Mouse (Mus musculus): Measurements from ENCODE around the gene Cpd. TPM values are rescaled to one million over a fixed set of nuclear protein-coding genes. Genes with fewer than 3 reads are reported as not detected.
A peak's percentile ranks its signal among the peaks of the same experiment; 100 is the strongest.

The Cpd gene
- total and polyA plus RNA-seq, 2 experiments = 5.0 to 17.0 TPM

DNA sequence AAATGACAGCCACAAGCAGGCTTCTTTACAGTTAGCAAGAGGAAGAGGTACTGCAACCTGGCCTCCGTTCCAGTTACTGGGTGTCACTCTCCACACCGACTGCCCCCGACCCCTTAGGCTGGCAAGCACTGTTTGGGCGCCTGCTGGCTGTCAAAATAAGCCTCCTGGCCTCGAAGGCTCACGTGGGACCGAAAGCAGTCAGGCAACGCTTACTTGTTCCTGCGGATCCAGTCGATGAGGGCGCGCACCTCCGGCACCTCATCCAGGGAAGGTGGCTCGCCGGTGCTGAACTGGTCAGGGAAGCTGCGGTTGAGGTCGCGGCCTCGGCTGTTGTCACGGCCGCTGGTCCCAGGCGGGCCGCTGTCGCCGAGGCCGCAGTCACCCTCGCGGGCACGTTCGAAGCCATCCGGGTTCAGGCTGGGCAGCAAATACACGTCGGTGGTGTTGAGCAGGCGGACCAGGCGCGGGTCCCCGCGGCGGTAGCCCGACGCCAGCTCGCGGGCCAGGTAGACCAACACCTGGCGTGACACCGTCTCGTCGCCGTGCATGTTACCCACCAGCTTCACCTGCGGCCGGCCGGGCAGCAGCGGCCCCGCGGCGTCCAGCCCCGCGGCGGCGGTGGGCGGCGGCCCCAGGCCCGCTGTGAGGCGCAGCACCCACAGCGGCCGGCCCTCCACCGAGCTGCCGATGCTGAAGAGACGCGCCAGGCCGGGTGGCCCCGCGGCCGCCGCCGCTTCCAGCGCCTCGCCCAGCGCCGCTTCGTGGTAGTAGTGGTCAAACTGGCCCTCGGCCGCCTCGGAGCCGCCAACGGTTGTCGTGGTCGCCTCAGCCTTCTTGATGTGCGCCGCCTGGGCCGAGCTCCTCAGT lies 574 bp downstream of the Cpd start:
- peak; percentile 22 for DNase-seq (ENCODE audit: extremely low read depth, low read depth, low spot score)
- peak overlapping the region; percentile 93 for H3K9ac ChIP-seq (ENCODE audit: low read depth, low read length)
- peaks cover 4% of the 10 kb centered on the region; the same call in 1 of the 2 replicates for H3K4me1 ChIP-seq (ENCODE audit: control insufficient read depth, insufficient read depth, low read length)
- TF ChIP-seq CTCF (IDR thresholded peaks at IDR 0.05; ENCODE audit: low read depth, low read length) = no peak
- TF ChIP-seq POLR2A (IDR thresholded peaks at IDR 0.05; ENCODE audit: extremely low read depth, insufficient read depth, low read length) = no peak
- under 1% methylated on average over 90 of the region's 90 CpGs for WGBS
- H3K27ac ChIP-seq (replicated peaks; ENCODE audit: insufficient read depth, low read depth, low read length) = peak overlapping the region; percentile 67
- peaks cover 3% of the 10 kb centered on the region; the same call in 1 of the 2 replicates for H3K79me2 ChIP-seq (ENCODE audit: control insufficient read depth, insufficient read depth, low read length)
- H3K27me3 ChIP-seq (ENCODE audit: control insufficient read depth, insufficient read depth, low read length) = no peaks in the 10 kb centered on the region
- no peaks in the 10 kb centered on the region for H3K36me3 ChIP-seq (ENCODE audit: control insufficient read depth, insufficient read depth, low read length)
- peak overlapping the region; percentile 89 for H3K4me3 ChIP-seq (ENCODE audit: insufficient read depth, low read depth, low read length)

DNA sequence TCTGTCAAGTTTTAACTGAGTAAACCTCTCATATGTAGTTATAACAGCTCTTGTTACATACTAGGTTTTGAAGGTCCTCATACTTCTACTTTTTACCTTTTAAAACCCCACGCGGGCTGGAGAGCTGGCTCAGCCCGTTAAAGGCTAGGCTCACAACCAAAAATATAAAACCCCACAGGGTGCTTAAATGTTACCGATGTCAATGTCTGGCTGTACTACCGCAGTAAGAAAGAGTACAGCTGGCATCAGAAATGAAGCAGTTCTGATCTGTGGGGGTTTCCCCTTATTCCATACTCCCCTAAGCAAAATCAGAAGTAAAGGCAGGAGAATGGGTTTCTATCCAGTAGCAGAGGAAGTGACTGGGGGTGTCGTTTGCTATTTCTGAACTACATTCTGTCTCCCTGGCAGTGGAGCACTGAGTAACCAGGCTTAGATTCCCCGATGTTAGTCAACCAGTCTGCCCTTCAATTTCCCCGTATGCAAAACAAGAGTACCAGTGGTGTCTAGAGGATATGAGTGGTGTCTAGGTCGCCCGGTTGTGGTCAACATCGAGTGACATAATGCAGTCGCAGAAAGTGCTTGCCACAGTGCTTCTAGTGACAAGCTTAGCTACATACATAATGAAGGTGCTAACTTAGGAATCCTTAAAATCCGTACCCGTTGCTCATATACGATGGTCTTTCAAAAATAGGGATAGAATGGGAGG lies 1.4 kb downstream of the Cpd start:
- no peak for DNase-seq (ENCODE audit: extremely low read depth, low read depth, low spot score)
- no peaks in the 10 kb centered on the region for H3K36me3 ChIP-seq (ENCODE audit: control insufficient read depth, insufficient read depth, low read length)
- peak overlapping the region; percentile 89 for H3K4me3 ChIP-seq (ENCODE audit: insufficient read depth, low read depth, low read length)
- peaks cover 3% of the 10 kb centered on the region; the same call in 1 of the 2 replicates for H3K79me2 ChIP-seq (ENCODE audit: control insufficient read depth, insufficient read depth, low read length)
- WGBS = 16% methylated on average over 15 of the region's 15 CpGs
- no peak overlapping the region for H3K27ac ChIP-seq (replicated peaks; ENCODE audit: insufficient read depth, low read depth, low read length)
- H3K9ac ChIP-seq (ENCODE audit: low read depth, low read length) = peak overlapping the region; percentile 93; the same call in 1 of the 2 replicates
- peaks cover 4% of the 10 kb centered on the region; the same call in 1 of the 2 replicates for H3K4me1 ChIP-seq (ENCODE audit: control insufficient read depth, insufficient read depth, low read length)
- TF ChIP-seq CTCF (IDR thresholded peaks at IDR 0.05; ENCODE audit: low read depth, low read length) = no peak
- no peak for TF ChIP-seq POLR2A (IDR thresholded peaks at IDR 0.05; ENCODE audit: extremely low read depth, insufficient read depth, low read length)
- no peaks in the 10 kb centered on the region for H3K27me3 ChIP-seq (ENCODE audit: control insufficient read depth, insufficient read depth, low read length)

DNA sequence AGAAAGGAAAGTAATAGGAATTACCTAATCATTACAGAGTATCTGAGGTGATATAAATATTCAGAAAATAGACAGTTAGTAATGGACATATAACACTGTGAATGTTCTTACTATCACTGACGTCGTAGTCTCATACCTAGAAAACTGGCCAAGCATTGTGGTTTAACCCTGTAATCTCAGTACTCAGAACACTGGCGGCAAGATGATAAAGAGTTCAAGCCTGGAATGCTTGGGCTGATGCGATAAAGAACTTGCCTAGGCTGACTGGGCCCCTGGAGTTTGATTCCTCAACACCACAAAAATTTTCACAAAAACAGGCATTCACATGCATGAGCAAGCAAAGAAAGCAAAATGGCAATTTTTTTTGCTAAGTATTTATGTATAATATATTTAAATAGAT lies 8.2 kb downstream of the Cpd start:
- Histone ChIP-seq H3K36me3 (ENCODE audit: control insufficient read depth, insufficient read depth, low read length) (peaks cover 2% of the 10 kb centered on the region; the same call in 1 of the 2 replicates), H3K27ac (replicated peaks; ENCODE audit: insufficient read depth, low read depth, low read length) (no peak overlapping the region), H3K9ac (ENCODE audit: low read depth, low read length) (no peak overlapping the region), H3K4me1 (ENCODE audit: control insufficient read depth, insufficient read depth, low read length) (no peaks in the 10 kb centered on the region), H3K79me2 (ENCODE audit: control insufficient read depth, insufficient read depth, low read length) (no peaks in the 10 kb centered on the region; the same call in 1 of the 2 replicates), H3K27me3 (ENCODE audit: control insufficient read depth, insufficient read depth, low read length) (no peaks in the 10 kb centered on the region), H3K4me3 (ENCODE audit: insufficient read depth, low read depth, low read length) (no peak overlapping the region)
- DNase-seq (ENCODE audit: extremely low read depth, low read depth, low spot score) = no peak
- TF ChIP-seq CTCF (IDR thresholded peaks at IDR 0.05; ENCODE audit: low read depth, low read length) (no peak), POLR2A (IDR thresholded peaks at IDR 0.05; ENCODE audit: extremely low read depth, insufficient read depth, low read length) (no peak)
- 95% methylated on average over 4 of the region's 4 CpGs for WGBS

DNA sequence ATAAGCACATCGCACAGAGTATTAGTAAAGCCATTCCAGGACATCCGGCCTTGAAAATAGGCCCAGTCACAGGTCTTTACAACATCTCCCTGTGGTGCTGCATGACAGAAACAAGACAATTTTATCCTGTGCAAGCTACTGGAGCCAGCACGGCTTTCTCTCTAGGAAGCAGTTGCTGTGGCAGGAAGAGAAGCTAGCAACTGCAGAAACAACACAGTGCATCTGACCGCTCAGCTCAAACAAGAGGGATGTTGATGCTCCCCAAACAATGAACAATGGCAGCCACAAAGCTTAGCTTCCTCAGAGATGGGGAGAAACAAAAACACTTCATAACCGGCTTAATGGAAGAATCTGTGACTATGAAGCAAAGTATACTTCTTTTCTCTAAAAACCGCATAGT lies 10.5 kb downstream of the Cpd start:
- no peak overlapping the region for H3K4me3 ChIP-seq (ENCODE audit: insufficient read depth, low read depth, low read length)
- no peaks in the 10 kb centered on the region for H3K27me3 ChIP-seq (ENCODE audit: control insufficient read depth, insufficient read depth, low read length)
- TF ChIP-seq CTCF (IDR thresholded peaks at IDR 0.05; ENCODE audit: low read depth, low read length) = no peak
- no peak for TF ChIP-seq POLR2A (IDR thresholded peaks at IDR 0.05; ENCODE audit: extremely low read depth, insufficient read depth, low read length)
- no peak overlapping the region for H3K9ac ChIP-seq (ENCODE audit: low read depth, low read length)
- no peaks in the 10 kb centered on the region for H3K4me1 ChIP-seq (ENCODE audit: control insufficient read depth, insufficient read depth, low read length)
- 89% methylated on average over 6 of the region's 6 CpGs for WGBS
- DNase-seq (ENCODE audit: extremely low read depth, low read depth, low spot score) = no peak
- no peak overlapping the region for H3K27ac ChIP-seq (replicated peaks; ENCODE audit: insufficient read depth, low read depth, low read length)
- H3K79me2 ChIP-seq (ENCODE audit: control insufficient read depth, insufficient read depth, low read length) = no peaks in the 10 kb centered on the region; the same call in 1 of the 2 replicates
- H3K36me3 ChIP-seq (ENCODE audit: control insufficient read depth, insufficient read depth, low read length) = peaks cover 2% of the 10 kb centered on the region; the same call in 1 of the 2 replicates

GRCm38 (mm10) chr11:76835868-76836267 lies 10.9 kb downstream of the Cpd start:
- 92% methylated on average over 5 of the region's 5 CpGs for WGBS
- DNase-seq (ENCODE audit: extremely low read depth, low read depth, low spot score) = no peak
- no peaks in the 10 kb centered on the region for H3K27me3 ChIP-seq (ENCODE audit: control insufficient read depth, insufficient read depth, low read length)
- TF ChIP-seq POLR2A (IDR thresholded peaks at IDR 0.05; ENCODE audit: extremely low read depth, insufficient read depth, low read length) = no peak
- TF ChIP-seq CTCF (IDR thresholded peaks at IDR 0.05; ENCODE audit: low read depth, low read length) = no peak
- H3K79me2 ChIP-seq (ENCODE audit: control insufficient read depth, insufficient read depth, low read length) = no peaks in the 10 kb centered on the region; the same call in 1 of the 2 replicates
- no peak overlapping the region for H3K4me3 ChIP-seq (ENCODE audit: insufficient read depth, low read depth, low read length)
- H3K27ac ChIP-seq (replicated peaks; ENCODE audit: insufficient read depth, low read depth, low read length) = no peak overlapping the region
- H3K9ac ChIP-seq (ENCODE audit: low read depth, low read length) = no peak overlapping the region
- no peaks in the 10 kb centered on the region for H3K4me1 ChIP-seq (ENCODE audit: control insufficient read depth, insufficient read depth, low read length)
- H3K36me3 ChIP-seq (ENCODE audit: control insufficient read depth, insufficient read depth, low read length) = peaks cover 2% of the 10 kb centered on the region; the same call in 1 of the 2 replicates
